Mouse (Mus musculus) forebrain, postnatal 0 days (tissue): ENCODE results near the gene Ntn3. TPM values are rescaled to one million over a fixed set of nuclear protein-coding genes. Genes with fewer than 3 reads are reported as not detected.

ENCODE experiments used
- ATAC-seq: fragments of 200-750 bp; cut with Nextera tagmentation; 2 replicates; pipeline ENCODE4 v1.8.0; 2017; ENCODE audit warnings: mild to moderate bottlenecking, moderate library complexity
- DNase-seq: peaks from one replicate; pipeline ENCODE4 v3.0.0-alpha.2; 2015
- H3K27ac ChIP-seq: fragments of 300-500 bp; sonication (generic); 2 replicates; pipeline ENCODE4 v1.5.1; 2014; ENCODE audit warnings: low read depth, mild to moderate bottlenecking, antibody characterized with exemption, low read length, moderate library complexity, mixed read lengths
- H3K27me3 ChIP-seq: fragments of 300-500 bp; sonication (generic); 2 replicates; pipeline ENCODE4 v1.6.1; 2014; ENCODE audit warnings: mild to moderate bottlenecking, low read length, mixed read lengths; ENCODE audit not compliant: insufficient read depth
- H3K36me3 ChIP-seq: fragments of 300-500 bp; sonication (generic); 2 replicates; pipeline ENCODE4 v1.6.1; 2014; ENCODE audit warnings: mild to moderate bottlenecking, moderate library complexity; ENCODE audit not compliant: insufficient read depth
- H3K4me1 ChIP-seq: fragments of 300-500 bp; sonication (generic); 2 replicates; pipeline ENCODE4 v1.6.1; 2014; ENCODE audit warnings: antibody characterized with exemption; ENCODE audit not compliant: insufficient read depth
- H3K4me2 ChIP-seq: fragments of 300-500 bp; sonication (generic); 2 replicates; pipeline ENCODE4 v1.6.1; 2014; ENCODE audit warnings: low read depth, mild to moderate bottlenecking, moderate library complexity
- H3K4me3 ChIP-seq: fragments of 300-500 bp; sonication (generic); 2 replicates; pipeline ENCODE4 v1.5.1; 2014; ENCODE audit warnings: low read depth, low read length, mixed read lengths
- H3K9ac ChIP-seq: fragments of 300-500 bp; sonication (generic); 2 replicates; pipeline ENCODE4 v1.6.1; 2014; ENCODE audit warnings: mild to moderate bottlenecking
- H3K9me3 ChIP-seq: fragments of 300-500 bp; sonication (generic); 2 replicates; pipeline ENCODE4 v1.6.1; 2016; ENCODE audit warnings: low read length
- CTCF ChIP-seq: sonication (generic); IDR thresholded peaks from 2 replicates; pipeline ENCODE4 v1.5.1; 2016; ENCODE audit warnings: antibody characterized with exemption, control low read depth, low read depth
- WGBS: fragments of 180-500 bp; shearing (Covaris S2); extraction: QIAGEN DNeasy Blood & Tissue Kit; methylation state at CpG from one replicate; pipeline ENCODE4 v1.1.7; 2014; 5-methylcytosine and 5-hydroxymethylcytosine counted together
- microRNA-seq, 2 experiments: library from miRNA; unstranded; fragments of <30 nt; microRNA quantifications; one replicate each; pipeline ENCODE4; 2016
- polyA plus RNA-seq: library from polyadenylated mRNA; unstranded; fragments of >200 nt; fragmentation: Nextera tagmentation; extraction: Ambion mirVana; gene quantifications from 2 replicates; pipeline ENCODE4 v1.2.1, GENCODE M21; 2015
- total RNA-seq: library from RNA; depleted of rRNA; stranded (reverse); fragments of >200 nt; gene quantifications from 2 replicates; pipeline ENCODE4 v1.2.3, GENCODE M21; 2014; rRNA removed

Ntn3 gene
- total and polyA plus RNA-seq, 2 experiments from 2014 or later: 4.0 to 19.6 TPM

DNA sequence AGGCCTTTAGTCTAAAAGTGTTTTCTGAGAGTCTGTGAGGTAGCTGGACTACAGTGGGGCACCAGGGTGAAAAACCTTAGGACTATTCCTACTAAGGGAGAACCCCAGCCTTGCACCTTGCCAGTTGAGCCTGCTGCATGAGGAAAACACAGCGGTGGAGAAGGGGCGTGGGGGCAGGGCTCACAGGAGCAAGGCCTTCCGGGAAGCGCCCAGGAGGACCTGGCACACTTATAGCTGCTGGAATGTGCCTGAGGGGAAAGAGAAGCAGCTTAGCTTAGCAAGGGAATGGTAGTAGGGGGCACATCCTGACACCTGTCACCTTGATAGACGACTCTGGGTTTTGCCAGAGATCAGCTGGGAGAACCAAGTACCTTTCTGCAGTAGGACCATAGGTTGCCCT is 47.9 kb downstream of the Ntn3 start:
- no peak overlapping the region for H3K27ac ChIP-seq
- no peak for TF ChIP-seq CTCF
- 91% methylated on average over 5 of the region's 5 CpGs for WGBS

DNA sequence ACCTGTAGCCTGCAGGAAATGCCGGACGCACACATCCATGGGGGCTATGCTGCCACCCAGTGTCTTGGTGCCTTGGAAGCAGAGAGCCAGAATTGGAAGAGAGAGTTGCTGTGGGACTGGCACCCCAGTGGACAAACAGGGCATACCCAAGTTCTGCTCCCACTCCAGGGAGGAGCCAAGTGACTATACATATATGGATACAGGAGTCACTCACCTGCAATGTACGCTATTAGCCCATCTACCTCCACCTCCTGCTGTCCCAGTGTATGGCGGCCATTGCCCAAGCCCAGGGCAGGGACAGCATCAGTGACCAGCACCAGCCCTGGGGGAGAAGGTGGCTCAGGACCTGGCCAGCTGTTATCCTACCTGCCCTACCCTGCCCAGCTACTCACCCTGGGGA is 51.8 kb downstream of the Ntn3 start:
- TF ChIP-seq CTCF: no peak
- no peak overlapping the region for H3K4me3 ChIP-seq
- H3K4me2 ChIP-seq: no peak overlapping the region
- H3K9me3 ChIP-seq: no peaks in the 10 kb centered on the region
- no peaks in the 10 kb centered on the region for H3K27me3 ChIP-seq
- no peak overlapping the region for H3K27ac ChIP-seq
- no peak overlapping the region for H3K9ac ChIP-seq
- peaks cover 2% of the 10 kb centered on the region for H3K4me1 ChIP-seq
- ATAC-seq (no peak), DNase-seq (no peak)
- peaks cover 4% of the 10 kb centered on the region; the same call in 1 of the 2 replicates for H3K36me3 ChIP-seq
- WGBS: 89% methylated on average over 4 of the region's 4 CpGs

More for the DNA sequence above, 47.9 kb downstream of the Ntn3 start:
- no peak overlapping the region for H3K4me3 ChIP-seq
- peaks cover 8% of the 10 kb centered on the region for H3K4me1 ChIP-seq
- H3K4me2 ChIP-seq: no peak overlapping the region
- H3K9ac ChIP-seq: no peak overlapping the region
- H3K36me3 ChIP-seq: peaks cover 13% of the 10 kb centered on the region
- no peaks in the 10 kb centered on the region for H3K27me3 ChIP-seq
- DNase-seq (no peak), ATAC-seq (no peak)
- no peaks in the 10 kb centered on the region for H3K9me3 ChIP-seq

DNA sequence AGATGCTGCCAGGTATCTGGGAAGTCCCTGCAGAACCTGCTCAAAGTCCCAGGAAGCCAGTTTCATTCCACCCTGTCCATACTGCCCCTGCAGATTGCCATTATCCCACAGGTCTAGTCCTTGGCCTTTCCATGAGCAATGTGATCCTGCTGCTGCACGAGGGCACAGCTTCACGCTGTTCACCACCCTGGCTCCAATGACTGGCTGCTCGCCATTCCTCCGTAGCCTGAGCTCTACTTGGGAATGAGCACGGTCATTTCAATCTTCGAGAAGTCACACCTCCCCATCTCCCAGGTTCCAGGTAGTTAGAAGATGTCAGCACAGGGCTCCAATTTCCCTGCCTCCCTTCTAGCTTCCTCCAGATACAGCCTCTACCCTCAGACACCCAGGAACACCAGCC is 52.2 kb downstream of the Ntn3 start:
- H3K9ac ChIP-seq: no peak overlapping the region
- no peak overlapping the region for H3K4me2 ChIP-seq
- no peak overlapping the region for H3K27ac ChIP-seq
- DNase-seq (no peak), ATAC-seq (no peak)
- 92% methylated on average over 6 of the region's 6 CpGs for WGBS
- H3K4me3 ChIP-seq: no peak overlapping the region
- H3K36me3 ChIP-seq: peaks cover 4% of the 10 kb centered on the region; the same call in 1 of the 2 replicates
- no peaks in the 10 kb centered on the region for H3K27me3 ChIP-seq
- H3K4me1 ChIP-seq: no peaks in the 10 kb centered on the region
- H3K9me3 ChIP-seq: no peaks in the 10 kb centered on the region
- no peak for TF ChIP-seq CTCF

DNA sequence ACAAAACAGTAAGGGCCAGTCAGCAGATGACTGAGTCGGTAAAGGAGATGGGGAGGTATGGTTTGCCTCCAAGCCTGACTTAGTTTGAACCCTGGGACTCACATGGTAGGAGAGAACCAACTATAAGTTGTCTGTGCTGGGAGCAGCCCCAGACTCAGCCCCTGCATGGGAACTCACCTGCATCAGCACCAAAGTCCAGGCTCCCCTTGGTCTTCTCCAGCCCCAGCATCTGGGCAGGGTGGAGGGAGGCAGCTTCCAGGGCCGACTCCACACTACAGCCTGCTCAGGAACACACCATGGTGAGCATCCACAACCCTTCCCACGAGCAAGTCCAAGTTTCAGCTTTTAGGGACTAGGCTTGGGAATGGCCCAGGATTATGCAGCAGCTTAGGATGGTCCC is 52.9 kb downstream of the Ntn3 start:
- Histone ChIP-seq H3K9me3 (no peaks in the 10 kb centered on the region), H3K4me1 (peaks cover 4% of the 10 kb centered on the region; the same call in 1 of the 2 replicates), H3K4me2 (no peak overlapping the region), H3K27me3 (no peaks in the 10 kb centered on the region), H3K4me3 (no peak overlapping the region), H3K36me3 (peaks cover 4% of the 10 kb centered on the region; the same call in 1 of the 2 replicates), H3K27ac (no peak overlapping the region), H3K9ac (no peak overlapping the region)
- 86% methylated on average over 3 of the region's 3 CpGs for WGBS
- DNase-seq: no peak
- ATAC-seq: no peak
- no peak for TF ChIP-seq CTCF

DNA sequence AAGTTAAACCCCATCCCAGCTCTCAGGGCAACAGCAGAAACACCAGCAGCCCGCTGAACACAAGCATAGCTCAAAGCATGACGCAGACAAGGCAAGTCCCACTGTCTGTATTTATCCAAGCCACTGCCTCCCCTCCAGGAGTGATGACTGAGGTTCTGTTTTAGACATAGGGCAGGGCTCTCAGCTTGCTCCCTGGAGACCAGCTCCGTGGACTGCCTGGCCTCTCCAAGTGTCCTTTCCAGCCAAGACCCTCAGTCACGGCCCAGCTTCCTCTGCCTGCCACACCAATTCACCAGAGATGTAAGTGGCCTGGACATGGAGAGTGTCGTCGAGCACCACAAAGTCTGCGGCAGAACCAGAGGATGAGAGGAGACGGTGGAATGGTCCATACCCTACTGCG is 53.6 kb downstream of the Ntn3 start:
- no peak overlapping the region for H3K9ac ChIP-seq
- no peaks in the 10 kb centered on the region for H3K9me3 ChIP-seq
- ATAC-seq: no peak
- peaks cover 4% of the 10 kb centered on the region; the same call in 1 of the 2 replicates for H3K36me3 ChIP-seq
- H3K27ac ChIP-seq: no peak overlapping the region
- H3K4me3 ChIP-seq: no peak overlapping the region
- H3K27me3 ChIP-seq: no peaks in the 10 kb centered on the region
- 90% methylated on average over 9 of the region's 9 CpGs for WGBS
- no peak overlapping the region for H3K4me2 ChIP-seq
- TF ChIP-seq CTCF: no peak
- no peak for DNase-seq
- H3K4me1 ChIP-seq: peaks cover 4% of the 10 kb centered on the region; the same call in 1 of the 2 replicates

DNA sequence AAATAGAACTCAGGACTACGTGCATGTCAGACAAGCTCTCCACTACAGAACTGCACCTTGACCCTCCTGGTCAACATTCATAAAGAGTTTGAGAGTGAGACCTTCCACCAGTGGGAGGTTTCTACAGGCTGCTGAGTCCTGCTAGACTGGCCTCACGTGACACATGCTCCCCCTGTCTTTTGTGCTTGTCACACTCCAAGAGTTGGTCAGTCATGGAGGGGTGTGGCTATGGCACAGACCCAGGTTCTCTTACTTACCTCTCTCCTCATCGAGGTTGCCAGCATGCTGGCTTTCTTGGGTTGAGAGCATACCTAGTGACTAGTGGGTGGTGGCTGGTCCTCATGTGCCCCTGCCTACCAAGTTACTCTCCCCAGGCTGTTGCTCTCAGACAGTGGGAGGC is 54.9 kb downstream of the Ntn3 start:
- Histone ChIP-seq H3K4me1 (peaks cover 4% of the 10 kb centered on the region; the same call in 1 of the 2 replicates), H3K27me3 (no peaks in the 10 kb centered on the region), H3K27ac (no peak overlapping the region), H3K9ac (no peak overlapping the region), H3K36me3 (peaks cover 4% of the 10 kb centered on the region; the same call in 1 of the 2 replicates), H3K9me3 (no peaks in the 10 kb centered on the region), H3K4me2 (no peak overlapping the region), H3K4me3 (no peak overlapping the region)
- ATAC-seq (no peak), DNase-seq (no peak)
- WGBS: 65% methylated on average over 3 of the region's 3 CpGs
- no peak for TF ChIP-seq CTCF

Small RNA genes lying within 50 kb of the gene (microRNA-seq; reads per million reads assigned to microRNA genes)
- gene Mir5134 (1.2 to 1.3 reads per million in 2 experiments), gene Mir6965 (0.37 to 0.39 reads per million in 2 experiments)

Other genes starting within 250 kb of the Ntn3 start
- gene Prss30, start 229.0 kb downstream of the Ntn3 start, total RNA-seq: 0.19 TPM in 1 of 2 replicates, not detected in the other
- 0.13 and 0.53 TPM in 2 replicates for gene Prss30, start 229.0 kb downstream of the Ntn3 start, polyA plus RNA-seq
- not detected in 2 replicates for gene Prss22, start 211.4 kb downstream of the Ntn3 start, total RNA-seq
- 0.10 TPM in 1 of 2 replicates, not detected in the other for gene Prss22, start 211.4 kb downstream of the Ntn3 start, polyA plus RNA-seq
- gene Prss27, start 171.4 kb downstream of the Ntn3 start, total RNA-seq: not detected in 2 replicates
- not detected in 2 replicates for gene Prss27, start 171.4 kb downstream of the Ntn3 start, polyA plus RNA-seq
- 83.4 and 97.6 TPM in 2 replicates for gene Kctd5, start 136.0 kb downstream of the Ntn3 start, total RNA-seq
- 82.2 and 87.2 TPM in 2 replicates for gene Kctd5, start 136.0 kb downstream of the Ntn3 start, polyA plus RNA-seq
- 50.9 and 55.8 TPM in 2 replicates for gene Pdpk1, start 58.6 kb downstream of the Ntn3 start, total RNA-seq
- gene Pdpk1, start 58.6 kb downstream of the Ntn3 start, polyA plus RNA-seq: 33.8 and 59.0 TPM in 2 replicates
- 37.9 and 47.6 TPM in 2 replicates for gene Amdhd2, start 45.8 kb downstream of the Ntn3 start, total RNA-seq
- gene Amdhd2, start 45.8 kb downstream of the Ntn3 start, polyA plus RNA-seq: 34.5 and 35.4 TPM in 2 replicates
- 386 and 489 TPM in 2 replicates for gene Atp6v0c, start 39.8 kb downstream of the Ntn3 start, total RNA-seq
- gene Atp6v0c, start 39.8 kb downstream of the Ntn3 start, polyA plus RNA-seq: 1,891 and 2,006 TPM in 2 replicates
- gene Tbc1d24, start 4.0 kb downstream of the Ntn3 start, total RNA-seq: 94.5 and 113 TPM in 2 replicates
- 15.7 and 23.5 TPM in 2 replicates for gene Tbc1d24, start 4.0 kb downstream of the Ntn3 start, polyA plus RNA-seq
- gene Tedc2, start 11.3 kb upstream of the Ntn3 start, total RNA-seq: 19.7 and 20.1 TPM in 2 replicates
- gene Tedc2, start 11.3 kb upstream of the Ntn3 start, polyA plus RNA-seq: 9.6 and 10.0 TPM in 2 replicates
- gene Ccnf, start 42.0 kb upstream of the Ntn3 start, total RNA-seq: 6.2 and 7.4 TPM in 2 replicates
- 4.1 and 6.9 TPM in 2 replicates for gene Ccnf, start 42.0 kb upstream of the Ntn3 start, polyA plus RNA-seq
- 0.38 and 0.62 TPM in 2 replicates for gene Abca17, start 141.5 kb upstream of the Ntn3 start, total RNA-seq
- 0.70 and 0.86 TPM in 2 replicates for gene Abca17, start 141.5 kb upstream of the Ntn3 start, polyA plus RNA-seq
- 53.0 and 71.2 TPM in 2 replicates for gene Abca3, start 142.4 kb upstream of the Ntn3 start, total RNA-seq
- 15.5 and 22.9 TPM in 2 replicates for gene Abca3, start 142.4 kb upstream of the Ntn3 start, polyA plus RNA-seq
- gene Rnps1, start 205.0 kb upstream of the Ntn3 start, total RNA-seq: 289 and 291 TPM in 2 replicates
- 361 and 363 TPM in 2 replicates for gene Rnps1, start 205.0 kb upstream of the Ntn3 start, polyA plus RNA-seq
- gene Eci1, start 217.1 kb upstream of the Ntn3 start, total RNA-seq: 20.2 and 22.0 TPM in 2 replicates
- 23.3 and 30.0 TPM in 2 replicates for gene Eci1, start 217.1 kb upstream of the Ntn3 start, polyA plus RNA-seq
- gene Dnase1l2, start 233.6 kb upstream of the Ntn3 start, total RNA-seq: 4.7 and 6.2 TPM in 2 replicates
- 0.82 and 0.92 TPM in 2 replicates for gene Dnase1l2, start 233.6 kb upstream of the Ntn3 start, polyA plus RNA-seq